Mouse (Mus musculus) monocyte, adult 5-6 weeks (primary cell): ENCODE data around the gene Tufm. TPM values are rescaled to one million over a fixed set of nuclear protein-coding genes. Genes with fewer than 3 reads are reported as not detected.

Experiments used
- ATAC-seq: fragments of 153-309, 156-312 bp; replicated peaks from 2 replicates; pipeline ENCODE4 v1.8.0; 2017; ENCODE audit warnings: mild to moderate bottlenecking; ENCODE audit not compliant: low TSS enrichment, insufficient number of reproducible peaks, severe bottlenecking, poor library complexity, low FRiP score
- total RNA-seq: library from RNA; stranded (forward); fragments of 200-1000, 200-491, 200-594 nt; gene quantifications from 3 replicates; pipeline ENCODE4 v1.2.3, GENCODE M21; 2017

Gene Tufm
- total RNA-seq, 1 experiment from 2014 or later: 18.0 TPM

DNA sequence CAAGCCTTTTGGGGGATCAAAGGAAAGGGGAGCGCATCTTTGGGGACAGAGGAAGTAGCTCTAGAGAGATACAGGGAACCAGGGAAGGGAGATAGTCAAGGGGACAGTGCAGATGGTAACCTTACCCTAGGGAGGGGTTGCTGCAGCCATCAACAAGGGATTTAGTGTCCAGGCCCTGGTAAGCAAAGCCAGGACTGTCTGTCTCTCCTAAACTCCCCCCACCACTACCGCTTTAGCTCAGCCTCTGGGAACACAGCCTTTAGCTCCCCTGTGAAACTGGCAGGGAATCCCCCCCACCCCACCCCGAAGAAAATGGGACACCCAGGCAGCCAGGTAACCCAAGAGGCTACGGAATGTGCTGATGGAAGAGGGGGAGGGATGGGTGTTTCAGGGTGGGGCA is 23.6 kb upstream of the Tufm start:
- no peak for ATAC-seq

DNA sequence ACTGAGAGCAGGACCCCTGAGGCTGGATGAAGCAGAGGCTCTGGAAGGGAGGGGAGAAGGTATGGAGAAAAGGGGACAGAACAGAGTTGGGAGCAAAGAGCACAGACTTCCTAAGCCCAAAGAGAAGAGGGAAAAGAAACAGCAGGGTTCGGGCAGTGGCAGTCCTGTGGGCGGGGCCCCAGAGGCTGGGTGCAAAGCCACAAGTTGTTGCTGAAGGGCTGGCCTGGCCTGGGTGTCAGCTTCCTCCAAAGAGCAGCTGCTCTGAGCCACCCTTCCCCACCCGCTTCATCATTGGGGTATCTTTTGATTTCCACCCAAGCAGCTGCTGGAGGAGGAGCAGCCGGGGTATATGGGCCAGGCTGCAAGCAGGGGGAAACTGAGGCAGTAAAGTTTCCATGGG is 23.0 kb upstream of the Tufm start:
- peak; percentile 25; the same call in 1 of the 2 replicates for ATAC-seq

DNA sequence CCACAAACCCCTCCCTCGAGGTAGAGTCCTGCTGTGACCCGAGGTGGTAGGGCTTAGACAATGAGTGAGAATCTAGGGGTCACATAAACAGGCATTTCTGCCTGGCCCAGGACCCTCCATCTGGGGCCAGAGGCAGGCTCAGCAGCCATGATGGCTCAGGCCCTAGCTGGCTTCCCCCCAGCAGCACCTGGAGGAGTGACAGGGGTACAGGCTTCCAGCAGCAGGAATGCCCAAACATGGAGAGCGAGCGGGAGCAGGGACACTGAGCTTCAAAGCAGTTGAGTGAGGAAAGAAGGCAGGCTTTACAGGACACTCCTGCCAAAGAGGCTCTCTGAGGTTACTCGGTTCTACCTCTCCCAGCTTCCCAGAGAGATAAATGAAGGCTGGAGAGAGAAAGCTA is 22.3 kb upstream of the Tufm start:
- no peak for ATAC-seq

DNA sequence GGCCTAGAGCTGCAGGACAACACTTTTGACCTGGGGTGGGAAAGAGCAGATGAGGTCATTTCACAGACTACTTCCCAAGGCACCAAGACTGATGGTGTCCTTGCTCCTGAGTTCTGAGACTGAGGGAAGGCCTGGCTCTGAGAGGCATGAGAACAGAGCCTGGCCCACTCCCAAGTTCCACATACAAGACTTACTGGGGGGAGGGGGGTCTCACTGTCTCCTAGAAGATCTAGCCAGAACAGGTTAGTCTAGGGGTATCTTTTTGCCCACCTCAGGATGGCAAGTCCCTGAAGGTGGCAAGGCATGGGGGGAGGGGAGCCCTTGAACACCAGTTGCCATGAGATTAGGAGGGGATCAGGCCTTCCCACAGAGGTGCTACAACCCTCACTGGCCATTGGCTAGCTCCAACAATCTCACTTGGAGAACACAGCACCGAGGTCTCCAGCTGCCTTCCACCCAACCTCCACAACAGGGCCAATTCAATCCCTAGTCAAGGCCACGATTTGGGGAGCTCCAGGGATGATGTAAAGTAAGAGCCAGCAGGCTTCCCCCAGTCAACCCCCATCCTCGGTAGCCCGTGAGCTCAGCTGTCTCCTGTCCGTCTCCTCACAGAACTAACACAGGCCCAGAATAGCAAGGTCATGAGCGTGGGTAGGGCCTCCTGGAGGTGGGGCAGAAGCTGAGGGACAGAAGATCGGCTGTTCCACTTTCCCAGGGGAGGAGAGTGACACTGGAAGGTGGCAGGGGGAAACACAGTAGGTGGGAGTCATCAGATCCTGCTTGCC is 21.7 kb upstream of the Tufm start:
- no peak for ATAC-seq

DNA sequence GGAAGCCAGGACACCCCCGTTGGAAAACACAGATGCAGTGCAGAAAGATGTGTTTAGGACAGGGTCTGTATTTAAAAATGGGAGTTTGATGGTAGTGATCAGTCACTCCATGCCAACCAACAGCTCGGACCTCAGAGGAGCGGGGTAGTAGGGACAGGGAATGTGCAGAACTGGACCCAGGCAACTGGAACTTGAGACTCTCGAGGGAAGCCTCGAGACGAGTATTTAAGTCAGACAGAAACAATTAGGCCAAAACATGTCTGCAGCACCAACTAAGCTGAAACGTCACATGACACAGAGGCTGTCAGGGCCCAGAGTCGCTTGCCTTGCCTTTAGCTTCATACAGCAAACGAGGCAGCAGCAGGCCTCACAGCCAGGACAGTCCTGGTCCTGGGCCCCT is 21.0 kb upstream of the Tufm start:
- no peak for ATAC-seq

DNA sequence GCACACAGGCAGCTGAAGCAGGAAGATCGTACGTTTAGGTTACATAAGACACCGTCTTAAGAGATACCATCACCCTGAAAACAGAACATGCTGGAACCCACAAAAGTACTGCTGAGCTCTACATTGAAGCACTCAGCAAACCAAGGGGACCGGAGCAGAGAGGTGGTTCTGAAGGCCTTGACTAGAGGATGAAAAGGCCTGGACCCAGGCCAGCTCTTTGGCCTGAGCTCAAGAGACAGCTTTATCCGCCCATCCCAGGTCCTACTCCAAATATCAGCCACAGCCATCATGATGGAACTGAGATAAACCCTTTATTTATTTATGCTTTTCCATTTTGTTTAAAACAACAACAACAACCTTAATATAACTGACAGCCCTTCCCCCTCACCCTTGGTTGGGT is 20.5 kb upstream of the Tufm start:
- no peak for ATAC-seq

DNA sequence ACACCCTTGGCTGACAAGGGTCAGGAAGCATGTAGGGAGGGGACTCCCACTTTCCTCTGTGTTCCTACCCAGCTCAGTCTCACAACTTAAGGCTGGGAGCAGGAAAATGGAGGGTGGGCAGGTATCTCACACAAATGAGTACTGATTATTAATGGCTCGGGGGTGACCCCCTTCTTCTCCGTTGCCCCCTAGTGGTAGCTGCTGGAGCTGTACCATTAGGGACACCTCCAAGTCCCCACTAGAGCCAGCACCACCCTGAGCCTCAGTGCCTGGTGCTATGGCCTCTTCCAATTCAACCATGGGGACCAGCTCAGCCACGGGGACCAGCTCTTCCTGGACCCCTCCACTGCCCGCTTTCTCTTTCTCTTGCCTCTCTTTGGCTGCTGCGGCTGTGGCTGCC is 19.9 kb upstream of the Tufm start:
- no peak for ATAC-seq

DNA sequence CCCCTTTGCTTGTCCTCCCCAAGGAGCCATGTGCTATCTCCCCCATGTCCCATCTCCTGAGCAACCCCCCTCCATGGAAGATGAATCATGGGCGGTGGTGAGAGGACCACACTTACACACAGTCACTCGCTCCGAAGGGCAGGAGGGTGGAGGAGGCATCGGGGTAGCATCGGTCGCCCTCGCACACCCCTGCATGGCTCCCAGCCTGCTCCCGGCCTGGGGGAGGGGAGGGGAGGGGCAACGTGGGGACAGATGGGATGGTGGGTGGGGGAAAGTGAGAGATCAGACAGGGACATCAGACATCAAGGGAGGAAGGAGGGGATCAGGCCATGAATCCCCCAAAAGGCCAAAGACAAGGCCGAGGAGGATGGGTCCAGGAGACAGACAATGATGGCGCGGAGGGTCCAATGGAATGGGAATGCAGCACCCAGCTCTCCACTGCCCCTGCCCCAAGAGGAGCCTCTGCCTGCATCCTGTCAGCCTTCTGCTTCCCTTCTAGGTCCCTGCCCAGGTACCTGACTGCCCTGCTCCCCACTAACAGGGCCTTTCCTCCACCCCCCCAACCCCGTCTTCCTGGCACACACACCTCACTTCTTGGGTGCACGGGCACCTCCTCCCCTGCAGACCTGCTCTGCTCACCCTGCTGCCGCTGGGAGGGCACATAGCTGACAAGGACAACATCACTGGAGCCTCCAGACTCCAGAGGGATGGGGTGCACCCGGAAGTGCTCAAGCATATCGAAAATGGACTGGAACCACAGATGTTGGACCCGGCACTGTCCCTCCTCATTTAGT is 19.1 kb upstream of the Tufm start:
- no peak for ATAC-seq

DNA sequence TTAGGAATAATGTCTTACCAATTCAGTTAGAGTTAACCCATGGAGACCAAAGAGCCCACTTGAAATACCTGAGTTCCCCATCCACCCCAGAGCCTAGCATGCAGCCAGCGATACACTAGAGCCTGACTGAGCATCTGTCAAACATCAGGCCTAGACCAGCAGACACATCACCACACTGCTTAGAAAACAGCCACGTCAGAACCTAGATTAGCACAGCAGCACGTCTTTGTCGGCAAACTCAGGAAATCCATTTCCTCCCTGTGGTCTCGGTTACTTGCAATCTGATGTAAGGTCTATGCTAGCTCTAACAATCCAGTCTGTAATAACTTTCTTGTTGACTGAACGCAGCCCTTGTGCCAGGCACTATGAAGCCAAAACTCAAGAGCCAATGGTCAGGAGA is 17.1 kb upstream of the Tufm start:
- ATAC-seq: peak; percentile 34; the same call in 1 of the 2 replicates

DNA sequence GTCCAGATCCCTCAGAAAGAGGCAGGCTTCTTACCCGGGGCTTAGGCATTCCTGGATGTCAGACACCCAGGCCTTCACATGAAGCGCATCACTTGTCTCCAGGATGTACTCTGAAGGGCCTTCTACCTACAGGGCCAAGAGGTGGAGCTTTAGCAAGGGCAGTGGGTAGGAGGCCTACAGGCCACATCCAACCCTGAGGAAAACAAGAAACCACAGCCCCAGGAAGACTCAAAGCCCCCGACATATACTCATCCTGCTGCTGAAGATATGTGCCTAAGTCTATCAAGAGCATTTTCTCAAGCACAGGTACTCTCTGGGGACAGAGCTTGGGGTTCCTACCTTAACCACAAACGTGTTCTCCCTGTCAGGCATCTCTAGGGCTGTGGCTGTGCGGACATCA is 15.8 kb upstream of the Tufm start:
- ATAC-seq: no peak

DNA sequence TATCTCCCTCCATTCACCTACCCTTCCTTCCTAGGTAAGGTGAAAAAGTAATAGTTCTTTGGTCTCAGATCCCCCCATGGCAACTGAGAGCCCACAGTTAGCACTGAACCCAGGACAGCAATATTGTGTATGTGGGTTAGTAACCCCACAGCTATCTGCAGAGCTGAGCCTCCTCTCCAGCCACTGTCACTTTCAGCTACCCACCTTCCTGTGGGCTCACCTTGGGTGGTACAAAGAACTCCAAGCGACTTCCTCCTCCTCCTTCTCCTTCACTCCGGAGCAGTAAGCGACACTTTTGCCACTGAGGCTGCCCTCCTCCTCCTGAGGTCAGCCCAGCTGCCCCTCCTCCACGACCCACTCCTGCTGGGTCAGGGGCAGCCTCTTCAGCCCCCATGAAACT is 15.3 kb upstream of the Tufm start:
- ATAC-seq: no peak

DNA sequence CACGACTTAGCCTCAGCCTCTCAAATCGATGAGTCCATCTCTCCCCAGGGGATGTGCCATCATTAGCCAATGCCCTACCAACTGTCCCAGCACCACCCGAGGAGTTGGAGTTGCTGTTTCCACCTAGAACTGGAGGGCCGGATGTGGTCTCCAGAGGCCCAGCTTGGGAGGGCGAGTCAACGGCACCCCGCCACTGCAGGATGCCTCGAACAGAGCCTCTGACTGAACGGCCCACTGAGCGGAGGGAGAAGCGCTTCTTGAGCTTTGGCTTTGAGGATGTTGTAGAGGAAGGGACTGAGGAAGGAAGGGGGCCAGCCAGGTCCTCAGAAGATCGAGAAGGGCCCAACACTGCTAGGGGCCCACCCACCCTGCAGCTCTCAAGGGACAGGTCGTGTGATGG is 14.9 kb upstream of the Tufm start:
- ATAC-seq: no peak

DNA sequence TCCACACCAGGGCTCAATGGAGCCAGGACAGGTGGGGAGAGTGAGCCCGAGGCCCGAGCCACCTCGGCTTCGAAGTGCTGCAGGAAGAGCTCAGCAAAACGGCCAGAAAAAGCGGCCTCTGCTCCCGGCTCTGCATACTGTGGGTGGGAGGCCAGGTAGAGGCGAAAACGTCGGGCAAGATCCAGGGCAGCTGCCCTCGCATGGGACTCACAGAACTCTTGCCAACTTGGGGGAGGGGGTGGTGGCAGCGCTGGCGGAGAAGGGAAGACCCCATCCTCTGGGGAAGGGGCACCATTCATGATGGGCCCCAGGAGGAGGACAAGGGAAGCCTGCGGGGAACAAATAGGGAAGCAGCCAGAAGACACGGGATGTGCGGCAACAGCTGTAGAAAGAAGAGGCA is 14.4 kb upstream of the Tufm start:
- ATAC-seq: no peak

DNA sequence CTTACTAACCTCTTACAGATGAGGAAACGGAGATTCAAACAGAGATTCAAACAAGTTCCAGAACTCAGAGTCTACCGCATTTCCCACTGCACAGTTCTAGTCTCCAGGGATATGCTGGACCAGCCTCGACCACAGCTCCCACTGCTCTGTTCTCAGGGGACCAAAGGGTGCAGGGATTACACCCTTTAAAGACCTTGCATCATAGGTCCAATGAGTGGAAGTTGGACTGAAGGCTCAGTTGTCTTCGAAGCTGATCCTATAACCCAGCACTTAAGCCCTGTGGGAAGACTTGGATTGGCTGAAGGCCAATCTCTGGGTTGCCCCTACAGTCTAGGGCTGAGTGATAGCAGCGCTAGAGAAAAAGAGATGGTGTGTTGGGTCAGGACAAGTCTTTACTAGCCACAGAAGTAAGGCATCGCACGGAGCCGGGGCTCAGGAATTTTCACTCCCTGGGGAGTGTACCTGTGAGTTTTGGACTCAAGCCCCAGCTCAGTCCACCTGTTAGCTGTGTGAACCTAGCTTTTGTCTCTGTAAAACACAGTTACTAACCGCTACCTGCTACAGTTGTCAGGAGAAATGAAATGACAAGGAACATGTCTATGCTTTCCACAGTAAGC is 13.6 kb upstream of the Tufm start:
- ATAC-seq: no peak

DNA sequence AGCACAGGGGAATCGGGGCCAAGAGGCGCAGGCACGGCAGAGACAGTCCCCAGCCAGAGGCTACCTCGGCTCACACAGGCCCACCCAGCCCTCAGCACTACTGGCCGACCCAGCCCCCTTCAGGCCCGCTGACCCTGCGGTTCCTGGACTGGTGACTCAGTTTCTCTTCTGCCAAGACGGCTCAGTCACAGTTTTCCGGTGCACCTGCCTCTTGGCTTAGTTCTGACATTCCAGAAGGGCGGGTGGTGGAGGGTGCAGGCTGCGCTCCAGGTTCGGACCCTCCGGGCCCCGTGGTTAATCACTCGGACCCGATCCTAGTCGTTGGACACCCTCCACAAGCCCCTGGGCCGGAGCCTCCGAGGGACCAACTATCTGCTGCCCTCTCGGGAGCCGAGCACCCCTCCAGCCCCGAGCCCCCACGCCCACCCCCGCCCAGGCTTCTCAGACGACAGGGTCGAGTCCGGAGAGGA is 12.6 kb upstream of the Tufm start:
- no peak for ATAC-seq

DNA sequence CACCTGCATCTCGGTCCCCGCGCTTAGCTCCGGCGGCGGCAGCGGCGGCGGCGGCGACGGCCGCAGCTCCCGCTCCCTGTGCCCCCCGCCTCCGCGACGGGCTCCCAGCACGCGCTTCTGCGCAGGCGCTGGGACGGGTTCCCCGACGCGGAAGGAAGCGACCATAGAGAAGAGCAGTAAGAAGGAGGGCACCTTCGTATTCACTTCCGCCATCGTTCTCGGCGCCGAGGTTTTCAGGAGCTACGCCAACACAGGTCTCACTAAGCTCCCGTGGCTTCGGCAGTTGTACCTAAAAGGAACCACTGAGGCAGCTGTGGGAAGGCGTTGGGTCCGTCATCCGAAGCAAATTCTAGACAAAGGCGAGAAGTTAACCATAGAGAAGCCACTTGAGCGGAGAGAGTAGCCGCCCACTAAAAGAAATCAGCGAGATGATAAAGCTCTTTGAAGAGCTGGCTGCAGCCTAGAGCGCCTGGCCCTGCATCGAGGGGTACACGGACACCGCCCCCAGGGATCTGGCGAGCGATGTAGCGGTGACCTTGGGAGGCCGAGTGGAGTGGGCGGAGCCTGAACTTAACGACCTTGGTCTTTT is 12.1 kb upstream of the Tufm start, which contains the start of gene Sh2b1:
Sh2b1 (minus strand) TSS at position 432 of the 589 bp plus-strand sequence.
- ATAC-seq: peak; percentile 83

DNA sequence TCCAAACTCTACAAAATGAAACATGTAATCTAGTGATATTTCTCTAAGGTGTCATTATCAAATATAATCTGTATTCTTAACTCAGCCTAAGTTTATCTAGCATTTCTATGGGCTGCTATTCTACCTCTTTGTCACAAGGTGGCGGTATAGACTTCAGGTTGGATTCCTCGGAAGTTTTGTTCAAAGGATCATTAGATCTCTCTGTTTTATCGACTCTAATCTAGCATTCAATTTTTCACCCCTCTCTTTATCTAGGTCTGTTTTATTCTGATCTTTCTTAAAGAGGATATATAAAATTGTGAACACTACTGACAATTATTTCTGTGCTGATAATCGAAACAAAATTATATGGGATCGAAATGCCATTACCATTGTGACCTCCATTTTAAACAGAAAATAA is 5.5 kb upstream of the Tufm start:
- ATAC-seq: no peak

DNA sequence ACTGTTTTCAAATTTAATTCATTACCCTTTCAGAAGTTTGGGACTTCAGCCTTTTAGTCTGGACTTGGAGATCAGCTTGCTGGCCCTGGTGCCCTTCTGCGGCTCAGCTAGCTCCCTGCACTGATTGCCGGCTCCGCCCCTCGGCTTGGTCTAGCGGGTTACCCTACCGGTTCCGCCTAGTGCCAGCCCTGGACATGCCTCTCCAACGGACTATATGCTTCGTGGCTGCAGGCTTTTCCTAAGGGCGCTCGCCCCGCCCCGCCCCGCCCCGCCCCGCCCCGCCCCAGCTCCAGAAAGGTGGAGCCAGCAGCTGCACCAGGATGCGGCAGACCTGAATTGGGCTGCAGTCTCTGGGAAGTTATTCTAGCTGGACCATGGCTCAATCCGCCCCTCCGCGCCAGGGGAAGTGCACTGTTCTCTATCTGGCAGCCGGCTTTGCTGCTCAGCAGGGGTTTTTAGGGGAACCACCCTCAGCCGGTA is 4.7 kb upstream of the Tufm start:
- ATAC-seq: peak; percentile 79
